Mouse (Mus musculus) intestine, postnatal 0 days (tissue): ENCODE measurements around the gene Rarres1. TPM values are rescaled to one million over a fixed set of nuclear protein-coding genes. Genes with fewer than 3 reads are reported as not detected.

Experiments used
- ATAC-seq: fragments of 200-750 bp; cut with Nextera tagmentation; 2 replicates; pipeline ENCODE4 v1.8.0; 2017; ENCODE audit warnings: mild to moderate bottlenecking, moderate TSS enrichment, moderate library complexity
- H3K27ac ChIP-seq: fragments of 300-500 bp; sonication (generic); 2 replicates; pipeline ENCODE4 v1.5.1; 2014; ENCODE audit warnings: mild to moderate bottlenecking, low read depth, low read length, moderate library complexity
- H3K27me3 ChIP-seq: fragments of 300-500 bp; sonication (generic); replicated peaks from 2 replicates; pipeline ENCODE4 v1.6.1; 2014; ENCODE audit warnings: low read length, mixed read lengths; ENCODE audit not compliant: control insufficient read depth, insufficient read depth
- H3K36me3 ChIP-seq: fragments of 300-500 bp; sonication (generic); 2 replicates; pipeline ENCODE4 v1.6.1; 2014; ENCODE audit warnings: mild to moderate bottlenecking, moderate library complexity; ENCODE audit not compliant: control insufficient read depth, insufficient read depth
- H3K4me1 ChIP-seq: fragments of 300-500 bp; sonication (generic); replicated peaks from 2 replicates; pipeline ENCODE4 v1.6.1; 2014; ENCODE audit warnings: antibody characterized with exemption, low read length, mixed read lengths; ENCODE audit not compliant: control insufficient read depth, insufficient read depth
- H3K4me2 ChIP-seq: fragments of 300-500 bp; sonication (generic); replicated peaks from 2 replicates; pipeline ENCODE4 v1.6.1; 2014; ENCODE audit warnings: low read depth, mild to moderate bottlenecking, moderate library complexity
- H3K4me3 ChIP-seq: fragments of 300-500 bp; sonication (generic); 2 replicates; pipeline ENCODE4 v1.5.1; 2014; ENCODE audit warnings: low read depth, low read length
- H3K9ac ChIP-seq: fragments of 300-500 bp; sonication (generic); 2 replicates; pipeline ENCODE4 v1.6.1; 2014; ENCODE audit warnings: mild to moderate bottlenecking, low read depth, low read length
- H3K9me3 ChIP-seq: fragments of 300-500 bp; sonication (generic); 2 replicates; pipeline ENCODE4 v1.6.1; 2016; ENCODE audit warnings: mixed run types; ENCODE audit not compliant: control insufficient read depth
- CTCF ChIP-seq: sonication (generic); IDR thresholded peaks from 2 replicates; pipeline ENCODE4 v1.5.1; 2016; ENCODE audit warnings: low read depth, mild to moderate bottlenecking, control low read depth, antibody characterized with exemption, moderate library complexity
- WGBS: fragments of 180-500 bp; shearing (Covaris S2); extraction: QIAGEN DNeasy Blood & Tissue Kit; methylation state at CpG from one replicate; pipeline ENCODE4 v1.1.7; 2014; 5-methylcytosine and 5-hydroxymethylcytosine counted together
- polyA plus RNA-seq: library from polyadenylated mRNA; unstranded; fragments of >200 nt; fragmentation: Nextera tagmentation; extraction: Ambion mirVana; gene quantifications from 2 replicates; pipeline ENCODE4 v1.2.1, GENCODE M21; 2015

Rarres1 gene
- polyA plus RNA-seq, 1 experiment from 2014 or later: 14.6 TPM

DNA sequence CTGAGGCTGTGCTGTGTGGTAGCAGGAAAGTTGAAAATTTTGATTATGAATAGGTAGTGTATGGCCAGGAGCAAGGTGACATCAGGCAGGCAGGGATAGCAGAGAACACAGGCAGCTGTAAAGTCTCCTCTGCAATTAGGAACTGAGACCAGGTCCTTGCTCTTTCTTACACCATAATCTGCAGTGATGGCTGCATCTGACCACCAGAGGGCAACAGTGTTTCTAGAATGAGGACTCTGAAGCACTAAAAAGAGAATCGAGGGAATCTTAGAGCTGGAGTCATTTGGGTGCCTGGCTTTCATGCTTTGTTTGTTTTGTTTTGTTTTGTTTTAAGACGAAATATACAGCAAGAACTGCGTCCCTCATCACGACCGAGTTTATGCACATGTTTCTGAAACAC lies 2.5 kb downstream of the Rarres1 start:
- 4% methylated on average over 5 of the region's 5 CpGs for WGBS
- Histone ChIP-seq H3K27me3 (peaks cover 25% of the 10 kb centered on the region; the same call in 1 of the 2 replicates), H3K4me2 (no peak overlapping the region), H3K27ac (no peak overlapping the region), H3K9me3 (no peaks in the 10 kb centered on the region), H3K9ac (no peak overlapping the region), H3K36me3 (no peaks in the 10 kb centered on the region), H3K4me1 (no peaks in the 10 kb centered on the region), H3K4me3 (no peak overlapping the region)
- no peak for ATAC-seq
- peak; percentile 91 for TF ChIP-seq CTCF

GRCm38 (mm10) chr3:67508216-67508892 lies 7.0 kb downstream of the Rarres1 start:
- Histone ChIP-seq H3K9me3 (no peaks in the 10 kb centered on the region), H3K36me3 (no peaks in the 10 kb centered on the region), H3K9ac (no peak overlapping the region), H3K27ac (no peak overlapping the region), H3K4me2 (no peak overlapping the region), H3K4me1 (no peaks in the 10 kb centered on the region), H3K4me3 (no peak overlapping the region), H3K27me3 (no peaks in the 10 kb centered on the region)
- no peak for TF ChIP-seq CTCF
- ATAC-seq: no peak
- 82% methylated on average over 10 of the region's 10 CpGs for WGBS

DNA sequence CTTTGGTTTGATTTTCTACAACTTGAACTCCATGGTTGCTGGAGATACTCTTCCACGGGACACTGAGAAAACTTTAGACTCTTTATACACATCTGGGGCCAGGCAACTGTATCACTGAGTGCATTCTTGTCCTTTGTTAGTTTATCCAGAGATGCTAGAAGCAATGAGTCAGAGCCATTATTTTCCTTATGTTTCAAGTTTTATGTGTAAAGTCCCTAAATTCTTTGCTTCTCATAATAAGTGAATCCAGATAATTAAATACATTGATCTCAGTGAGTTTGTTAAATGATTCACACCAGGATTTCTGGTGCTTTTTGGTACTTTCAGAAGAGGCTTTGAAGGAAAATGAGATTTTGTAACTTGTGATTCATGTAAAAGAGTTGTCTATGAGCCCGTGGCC lies 10.0 kb downstream of the Rarres1 start:
- H3K9ac ChIP-seq: no peak overlapping the region
- H3K27me3 ChIP-seq: no peaks in the 10 kb centered on the region
- H3K4me2 ChIP-seq: no peak overlapping the region
- no peak for ATAC-seq
- WGBS: 84% methylated on average over 2 of the region's 2 CpGs
- H3K27ac ChIP-seq: no peak overlapping the region
- TF ChIP-seq CTCF: no peak
- H3K36me3 ChIP-seq: no peaks in the 10 kb centered on the region
- H3K4me3 ChIP-seq: no peak overlapping the region
- no peaks in the 10 kb centered on the region for H3K9me3 ChIP-seq
- H3K4me1 ChIP-seq: no peaks in the 10 kb centered on the region

DNA sequence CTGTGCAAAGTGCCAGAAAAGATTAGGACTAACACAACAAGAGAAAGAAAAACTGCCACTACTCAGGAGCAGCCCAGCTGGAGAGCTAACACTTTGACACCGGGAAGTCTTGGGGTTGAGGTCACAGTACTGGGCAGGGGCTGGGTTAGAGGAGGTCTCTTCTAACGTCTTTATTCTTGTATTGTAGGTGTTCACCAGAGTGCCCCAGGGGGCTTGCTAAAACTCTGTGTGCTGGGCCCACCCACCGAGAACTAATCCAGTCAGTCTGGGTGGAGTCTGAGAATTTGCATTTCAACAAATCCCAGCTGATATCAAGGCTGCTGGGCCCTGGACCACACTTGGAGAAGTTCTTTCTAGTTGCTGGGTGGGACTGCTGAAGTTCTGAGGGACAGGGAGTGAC lies 11.4 kb downstream of the Rarres1 start:
- 24% methylated on average over 3 of the region's 3 CpGs for whole genome bisulfite sequencing
- no peak for ATAC-seq
- Histone ChIP-seq H3K27ac (no peak overlapping the region), H3K4me3 (no peak overlapping the region), H3K9ac (no peak overlapping the region), H3K4me2 (no peak overlapping the region), H3K36me3 (no peaks in the 10 kb centered on the region), H3K9me3 (no peaks in the 10 kb centered on the region), H3K4me1 (no peaks in the 10 kb centered on the region), H3K27me3 (no peaks in the 10 kb centered on the region)
- no peak for TF ChIP-seq CTCF

DNA sequence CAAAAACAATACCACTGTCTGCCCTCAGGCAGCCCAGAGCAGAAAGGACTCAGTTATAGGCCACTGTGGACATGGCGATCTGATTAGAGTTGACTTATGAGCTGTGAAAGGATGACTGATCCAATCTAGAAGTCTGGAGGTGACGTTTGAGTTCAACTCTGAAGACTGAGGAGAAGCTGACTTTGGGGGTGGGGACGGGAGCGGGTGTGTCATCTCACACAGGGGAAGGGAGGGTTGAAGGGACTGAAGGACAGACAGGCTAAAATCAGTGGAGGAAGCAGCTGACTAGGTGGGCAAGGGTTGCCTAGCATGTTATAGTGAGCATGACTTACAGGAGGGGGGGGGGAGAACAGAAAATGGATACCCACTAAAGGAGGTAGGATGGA lies 15.9 kb downstream of the Rarres1 start:
- Histone ChIP-seq H3K27ac (no peak overlapping the region), H3K36me3 (no peaks in the 10 kb centered on the region), H3K27me3 (no peaks in the 10 kb centered on the region), H3K9me3 (no peaks in the 10 kb centered on the region), H3K4me2 (no peak overlapping the region), H3K9ac (no peak overlapping the region), H3K4me1 (no peaks in the 10 kb centered on the region), H3K4me3 (no peak overlapping the region)
- ATAC-seq: no peak
- TF ChIP-seq CTCF: no peak
- WGBS: 86% methylated on average over 4 of the region's 4 CpGs

DNA sequence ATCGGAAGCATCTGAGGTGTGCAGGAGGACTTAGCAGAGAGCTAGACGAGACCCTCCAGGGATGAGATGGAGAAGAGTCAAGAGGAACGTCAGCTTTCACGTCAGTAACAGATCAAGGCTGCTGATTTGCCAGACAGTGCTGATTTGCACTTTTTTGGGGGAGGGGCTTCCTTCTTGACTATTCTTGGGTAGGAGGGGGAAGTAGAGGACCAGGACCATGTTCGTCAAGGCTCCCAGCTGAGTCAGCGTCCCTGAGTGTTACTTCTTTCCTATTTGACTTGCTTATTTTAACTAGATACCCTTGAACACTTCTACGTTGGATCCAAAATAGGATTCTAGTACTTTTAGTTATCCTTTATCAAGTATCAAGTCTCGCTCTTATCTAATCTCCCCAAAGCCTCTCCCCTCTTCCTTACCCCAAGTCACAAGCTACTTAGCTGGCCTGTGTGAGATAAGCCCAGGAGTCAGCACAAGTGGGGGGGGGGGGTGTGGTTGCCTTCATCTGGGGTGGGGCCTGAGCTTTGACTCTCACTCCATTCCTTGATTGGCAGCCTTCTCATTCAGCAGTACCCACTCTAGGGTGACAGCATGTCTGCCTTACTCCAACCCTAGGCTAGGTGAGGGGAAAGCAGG lies 16.4 kb downstream of the Rarres1 start:
- no peak for ATAC-seq
- Histone ChIP-seq H3K27ac (no peak overlapping the region), H3K36me3 (no peaks in the 10 kb centered on the region), H3K4me3 (no peak overlapping the region), H3K9ac (no peak overlapping the region), H3K9me3 (no peaks in the 10 kb centered on the region), H3K4me2 (no peak overlapping the region), H3K27me3 (no peaks in the 10 kb centered on the region), H3K4me1 (no peaks in the 10 kb centered on the region)
- 92% methylated on average over 8 of the region's 8 CpGs for WGBS
- no peak for TF ChIP-seq CTCF
